Mouse (Mus musculus): ENCODE results near the gene Dcps. TPM values are rescaled to one million over a fixed set of nuclear protein-coding genes. Genes with fewer than 3 reads are reported as not detected.

Gene Dcps
- polyA plus RNA-seq, 1 experiment from 2014 or later, result 64.6 TPM

DNA sequence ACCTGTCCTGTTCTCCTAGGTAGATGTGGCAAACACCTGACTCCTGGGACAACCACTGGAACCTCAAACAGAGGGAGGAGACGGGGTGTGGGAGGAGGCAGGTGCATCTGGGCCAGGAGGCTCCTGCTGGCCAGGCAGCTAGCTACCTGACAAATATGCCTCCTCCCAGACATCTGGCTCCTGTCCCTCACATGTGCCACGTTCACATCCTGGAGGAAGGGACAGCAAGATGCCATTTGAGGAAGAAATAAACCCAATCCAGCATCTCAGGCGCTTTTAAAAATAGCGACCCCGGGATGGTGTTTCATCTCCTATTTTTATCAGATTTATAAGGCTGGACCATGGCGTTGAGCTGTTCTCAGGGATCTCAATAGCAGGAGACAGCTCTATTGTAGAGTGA, 56.7 kb downstream of the Dcps start, which contains the start of gene St3gal4:
Gene St3gal4 (minus strand): TSS at position 101 of the 400 bp plus-strand sequence.
- H3K36me3 ChIP-seq (ENCODE audit: insufficient read depth, low read length), result peaks cover 2% of the 10 kb centered on the region; the same call in 1 of the 2 replicates
- H3K27me3 ChIP-seq (ENCODE audit: insufficient read depth, low read length), result no peaks in the 10 kb centered on the region
- H3K9ac ChIP-seq (ENCODE audit: low read depth, low read length), result no peak within 1 kb of the TSS
- ATAC-seq (replicated peaks; ENCODE audit: low FRiP score, low read depth) (no peak), DNase-seq (ENCODE audit: low spot score) (no peak)
- H3K4me3 ChIP-seq (replicated peaks; ENCODE audit: low read depth, low read length), result no peak within 1 kb of the TSS
- peaks cover 9% of the 10 kb centered on the region for H3K4me1 ChIP-seq (replicated peaks; ENCODE audit: insufficient read depth, low read length)
- WGBS, result 79% methylated on average over 6 of the region's 6 CpGs
- no peak for TF ChIP-seq CTCF (IDR thresholded peaks at IDR 0.05; ENCODE audit: low read depth)
- H3K27ac ChIP-seq, result 0 out of 2 replicates have a peak within 1 kb of the TSS, but pooled peaks have one; percentile 87
- H3K4me2 ChIP-seq (ENCODE audit: low read length), result no peak within 1 kb of the TSS
- H3K9me3 ChIP-seq (replicated peaks; ENCODE audit: low read length), result no peaks in the 10 kb centered on the region

DNA sequence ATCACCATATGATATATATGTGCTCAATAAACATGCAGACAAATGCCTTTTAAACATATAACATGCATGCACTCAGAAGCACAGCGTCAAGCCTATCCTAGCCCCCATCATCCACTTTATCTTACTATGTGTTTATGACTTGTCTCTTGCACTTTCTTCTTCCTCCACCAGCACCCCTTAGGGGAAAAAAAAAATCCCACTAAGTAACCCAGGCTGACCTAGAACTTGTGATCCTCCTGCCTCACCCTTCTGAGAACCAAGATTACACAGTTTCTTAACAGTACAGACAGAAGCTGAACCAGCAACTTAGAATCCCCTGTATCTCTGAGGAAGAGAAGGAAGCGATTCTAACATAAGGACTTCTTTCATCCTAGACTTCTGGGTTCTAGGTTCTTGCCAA, 57.3 kb downstream of the Dcps start:
- Histone ChIP-seq H3K27me3 (ENCODE audit: insufficient read depth, low read length) (no peaks in the 10 kb centered on the region), H3K9ac (ENCODE audit: low read depth, low read length) (no peak overlapping the region), H3K27ac (no peak overlapping the region), H3K4me2 (ENCODE audit: low read length) (no peak overlapping the region), H3K4me1 (replicated peaks; ENCODE audit: insufficient read depth, low read length) (peaks cover 9% of the 10 kb centered on the region), H3K36me3 (ENCODE audit: insufficient read depth, low read length) (no peaks in the 10 kb centered on the region; the same call in 1 of the 2 replicates), H3K9me3 (replicated peaks; ENCODE audit: low read length) (no peaks in the 10 kb centered on the region), H3K4me3 (replicated peaks; ENCODE audit: low read depth, low read length) (no peak overlapping the region)
- DNase-seq (ENCODE audit: low spot score), result no peak
- no peak for TF ChIP-seq CTCF (IDR thresholded peaks at IDR 0.05; ENCODE audit: low read depth)
- ATAC-seq (replicated peaks; ENCODE audit: low FRiP score, low read depth), result no peak
- WGBS, result 78% methylated on average over 2 of the region's 2 CpGs

DNA sequence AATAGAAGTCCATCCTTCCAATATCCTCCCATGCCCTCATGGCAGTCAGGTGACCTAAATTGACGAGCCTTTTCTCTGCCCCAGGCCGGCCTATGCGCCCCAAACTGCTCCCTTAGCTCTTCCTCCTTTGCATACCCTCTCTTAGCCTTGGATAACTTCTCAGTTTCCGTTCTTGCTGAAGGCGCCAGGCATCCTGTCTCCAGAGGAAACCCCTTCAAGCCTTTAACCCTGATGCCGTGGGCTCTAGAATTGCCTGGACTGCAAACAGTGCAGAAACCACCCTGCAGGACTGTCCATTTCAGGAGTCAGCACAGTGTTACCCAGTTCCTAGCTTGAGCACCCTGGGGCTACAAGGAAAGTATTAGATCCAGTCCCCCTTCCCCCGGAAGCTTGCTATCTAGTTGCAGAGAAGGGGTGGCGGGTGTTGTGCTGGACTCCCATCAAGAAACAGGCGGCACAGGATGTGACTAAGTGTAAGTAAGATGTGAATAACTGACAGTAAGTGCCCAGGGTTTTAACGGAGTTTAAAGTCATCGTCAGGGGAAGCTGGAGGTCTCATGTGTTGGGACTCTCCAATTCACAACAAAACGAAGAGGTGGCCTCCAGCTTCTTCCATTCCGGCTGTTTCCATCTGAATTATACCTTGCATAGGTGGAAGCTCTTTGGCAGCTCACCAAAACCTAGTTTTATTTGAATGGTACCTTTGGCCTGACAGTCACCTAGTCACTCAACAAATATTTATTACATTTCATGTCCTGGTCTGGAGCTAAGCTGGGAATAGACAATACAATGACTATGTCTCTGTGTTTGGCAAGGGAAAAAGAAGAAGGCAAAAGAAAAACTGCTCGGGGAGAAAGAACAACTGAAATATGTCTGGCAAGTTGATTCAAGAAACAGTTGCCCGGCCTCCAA, 58.2 kb downstream of the Dcps start:
- 23% methylated on average over 15 of the region's 15 CpGs for WGBS
- DNase-seq (ENCODE audit: low spot score) (peak; percentile 73), ATAC-seq (replicated peaks; ENCODE audit: low FRiP score, low read depth) (no peak)
- Histone ChIP-seq H3K27ac (peak overlapping the region; percentile 87), H3K4me1 (replicated peaks; ENCODE audit: insufficient read depth, low read length) (peaks cover 9% of the 10 kb centered on the region), H3K4me3 (replicated peaks; ENCODE audit: low read depth, low read length) (peak overlapping the region; percentile 48), H3K27me3 (ENCODE audit: insufficient read depth, low read length) (no peaks in the 10 kb centered on the region), H3K36me3 (ENCODE audit: insufficient read depth, low read length) (no peaks in the 10 kb centered on the region), H3K9me3 (replicated peaks; ENCODE audit: low read length) (no peaks in the 10 kb centered on the region), H3K4me2 (ENCODE audit: low read length) (peak overlapping the region; percentile 90), H3K9ac (ENCODE audit: low read depth, low read length) (peak overlapping the region; percentile 70)
- no peak for TF ChIP-seq CTCF (IDR thresholded peaks at IDR 0.05; ENCODE audit: low read depth)

DNA sequence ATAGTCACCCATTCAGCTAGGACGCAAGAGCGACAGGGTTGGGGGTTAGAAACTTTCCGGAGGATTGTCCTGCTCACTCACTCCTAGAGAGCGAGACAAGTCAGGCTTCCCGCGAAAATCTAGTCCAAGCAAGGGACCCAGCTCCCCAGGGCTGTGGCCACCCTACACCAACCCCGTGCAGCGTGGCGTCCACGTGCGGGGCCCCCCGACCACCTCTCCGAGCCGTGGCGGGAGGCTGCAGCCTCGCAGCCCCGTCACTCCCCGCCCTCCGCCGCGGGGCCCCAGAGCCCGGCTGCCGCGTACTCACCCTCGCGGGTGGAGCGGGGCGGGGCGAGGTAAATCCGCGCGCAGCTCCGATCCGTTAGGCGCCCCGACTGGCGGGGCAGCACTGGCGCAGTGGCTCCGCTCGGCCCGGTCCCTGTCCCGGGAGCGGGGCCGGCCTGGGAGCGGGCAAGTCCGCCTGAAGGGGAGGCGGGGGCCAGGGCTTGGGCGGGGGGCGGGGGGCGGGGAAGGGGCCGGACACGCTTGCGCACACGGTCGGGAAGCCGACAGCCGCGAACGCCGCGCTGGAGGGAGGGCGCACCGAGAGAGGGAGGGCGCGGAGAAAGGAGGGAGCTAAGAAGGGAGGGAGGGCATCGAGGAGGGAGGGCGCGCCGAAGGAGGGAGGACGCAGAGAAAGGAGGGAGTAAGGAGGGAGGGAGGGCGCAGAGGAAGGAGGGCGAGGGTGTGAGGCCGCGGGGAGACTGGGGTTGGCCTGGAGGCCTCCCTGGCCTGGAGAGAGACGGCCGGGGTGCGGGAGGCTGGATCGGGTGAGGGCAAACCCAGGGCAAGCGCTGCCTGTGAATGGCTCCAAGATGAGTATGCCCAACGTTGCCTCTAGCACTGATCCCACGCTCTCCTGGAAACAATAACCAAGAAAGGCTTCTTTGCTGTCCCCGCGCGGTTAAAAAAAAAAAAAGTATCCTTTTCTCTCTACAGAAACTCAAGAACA, 59.2 kb downstream of the Dcps start:
- H3K9me3 ChIP-seq (replicated peaks; ENCODE audit: low read length), result no peaks in the 10 kb centered on the region

DNA sequence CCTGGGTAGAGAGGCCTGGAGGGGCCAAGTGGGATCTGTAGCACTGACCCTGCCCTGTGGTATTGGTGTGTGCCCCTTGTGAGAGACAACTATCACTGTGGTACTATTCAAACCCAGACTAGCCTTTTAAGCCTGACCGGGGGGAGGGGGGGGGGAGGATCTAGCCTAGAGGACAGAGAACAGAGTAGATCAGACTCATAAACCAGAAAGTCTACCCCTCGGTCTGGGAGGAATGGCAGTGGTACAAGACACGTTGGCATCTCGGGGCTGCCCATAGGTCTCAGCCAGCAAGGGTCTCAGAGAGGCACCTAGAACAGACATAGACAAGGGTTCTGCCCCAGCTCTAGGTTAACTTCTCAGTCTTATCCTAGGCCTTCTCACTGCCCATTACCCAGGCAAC, 60.1 kb downstream of the Dcps start:
- Histone ChIP-seq H3K27ac (no peak overlapping the region), H3K4me3 (replicated peaks; ENCODE audit: low read depth, low read length) (peak overlapping the region; percentile 48), H3K4me1 (replicated peaks; ENCODE audit: insufficient read depth, low read length) (peaks cover 9% of the 10 kb centered on the region), H3K9me3 (replicated peaks; ENCODE audit: low read length) (no peaks in the 10 kb centered on the region), H3K4me2 (ENCODE audit: low read length) (peak overlapping the region; percentile 90), H3K27me3 (ENCODE audit: insufficient read depth, low read length) (no peaks in the 10 kb centered on the region), H3K36me3 (ENCODE audit: insufficient read depth, low read length) (no peaks in the 10 kb centered on the region), H3K9ac (ENCODE audit: low read depth, low read length) (peak overlapping the region; percentile 70)
- ATAC-seq (replicated peaks; ENCODE audit: low FRiP score, low read depth) (no peak), DNase-seq (ENCODE audit: low spot score) (no peak)
- no peak for TF ChIP-seq CTCF (IDR thresholded peaks at IDR 0.05; ENCODE audit: low read depth)
- WGBS, result 35% methylated on average over 4 of the region's 4 CpGs

More for the DNA sequence above, 59.2 kb downstream of the Dcps start:
- peak overlapping the region; percentile 70 for H3K9ac ChIP-seq (ENCODE audit: low read depth, low read length)
- WGBS, result under 1% methylated on average over 82 of the region's 84 CpGs
- no peaks in the 10 kb centered on the region for H3K27me3 ChIP-seq (ENCODE audit: insufficient read depth, low read length)
- TF ChIP-seq CTCF (IDR thresholded peaks at IDR 0.05; ENCODE audit: low read depth), result no peak
- DNase-seq (ENCODE audit: low spot score) (peak; percentile 91), ATAC-seq (replicated peaks; ENCODE audit: low FRiP score, low read depth) (peak; percentile 84)
- H3K4me3 ChIP-seq (replicated peaks; ENCODE audit: low read depth, low read length), result peak overlapping the region; percentile 48
- H3K36me3 ChIP-seq (ENCODE audit: insufficient read depth, low read length), result no peaks in the 10 kb centered on the region
- peak overlapping the region; percentile 87 for H3K27ac ChIP-seq
- H3K4me1 ChIP-seq (replicated peaks; ENCODE audit: insufficient read depth, low read length), result peaks cover 9% of the 10 kb centered on the region
- peak overlapping the region; percentile 90 for H3K4me2 ChIP-seq (ENCODE audit: low read length)

DNA sequence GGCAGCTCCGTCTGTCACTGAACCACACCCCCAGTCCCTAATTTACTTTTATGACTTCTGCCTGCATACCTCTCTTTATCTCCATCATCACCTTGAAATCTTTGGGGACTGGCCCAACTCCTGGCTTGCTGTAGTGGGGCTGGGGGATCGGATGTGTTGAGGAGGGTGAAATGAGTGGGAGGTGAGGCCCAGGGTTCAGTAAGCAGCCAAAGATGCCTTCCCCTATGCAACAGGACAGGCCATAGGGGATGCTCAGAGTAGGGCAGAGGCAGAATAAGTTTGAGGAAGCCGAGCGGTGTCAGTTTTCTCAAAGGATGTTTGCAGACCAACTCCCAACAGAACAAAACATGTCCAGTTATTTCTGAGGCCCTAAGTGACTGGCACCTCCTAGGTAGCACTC, 60.6 kb downstream of the Dcps start:
- no peak for DNase-seq (ENCODE audit: low spot score)
- ATAC-seq (replicated peaks; ENCODE audit: low FRiP score, low read depth), result no peak
- no peak overlapping the region for H3K9ac ChIP-seq (ENCODE audit: low read depth, low read length)
- TF ChIP-seq CTCF (IDR thresholded peaks at IDR 0.05; ENCODE audit: low read depth), result no peak
- H3K27me3 ChIP-seq (ENCODE audit: insufficient read depth, low read length), result no peaks in the 10 kb centered on the region
- H3K4me2 ChIP-seq (ENCODE audit: low read length), result peak overlapping the region; percentile 90
- no peaks in the 10 kb centered on the region for H3K9me3 ChIP-seq (replicated peaks; ENCODE audit: low read length)
- WGBS, result 29% methylated on average over 4 of the region's 4 CpGs
- H3K27ac ChIP-seq, result no peak overlapping the region
- peak overlapping the region; percentile 48; the same call in 1 of the 2 replicates for H3K4me3 ChIP-seq (replicated peaks; ENCODE audit: low read depth, low read length)
- H3K4me1 ChIP-seq (replicated peaks; ENCODE audit: insufficient read depth, low read length), result peaks cover 9% of the 10 kb centered on the region
- no peaks in the 10 kb centered on the region for H3K36me3 ChIP-seq (ENCODE audit: insufficient read depth, low read length)
